Mouse (Mus musculus): ENCODE results near the gene Rsph6a.

Gene Rsph6a

DNA sequence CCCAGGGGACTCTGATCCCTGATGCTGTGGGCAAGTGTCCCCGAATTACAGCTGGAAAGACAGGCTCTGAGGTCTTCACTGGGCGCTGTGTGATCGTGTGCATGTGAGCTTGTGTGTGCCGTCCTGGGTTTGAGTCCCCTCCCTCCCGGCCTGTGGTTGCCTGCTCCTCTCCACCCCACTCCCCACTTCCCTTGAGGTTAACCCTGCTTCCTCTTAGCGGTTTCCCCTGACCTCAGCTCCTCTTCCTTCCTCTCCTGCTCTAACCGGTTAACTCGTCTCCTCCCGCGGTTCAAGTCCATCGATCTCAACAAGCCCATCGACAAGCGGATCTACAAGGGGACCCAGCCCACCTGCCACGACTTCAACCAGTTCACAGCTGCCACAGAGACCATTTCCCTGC lies 23.3 kb downstream of the Rsph6a start:
- DNase-seq (ENCODE audit: inconsistent age in 2 of 2, low spot score in 1 of 2): peak; percentile 37 to 66

DNA sequence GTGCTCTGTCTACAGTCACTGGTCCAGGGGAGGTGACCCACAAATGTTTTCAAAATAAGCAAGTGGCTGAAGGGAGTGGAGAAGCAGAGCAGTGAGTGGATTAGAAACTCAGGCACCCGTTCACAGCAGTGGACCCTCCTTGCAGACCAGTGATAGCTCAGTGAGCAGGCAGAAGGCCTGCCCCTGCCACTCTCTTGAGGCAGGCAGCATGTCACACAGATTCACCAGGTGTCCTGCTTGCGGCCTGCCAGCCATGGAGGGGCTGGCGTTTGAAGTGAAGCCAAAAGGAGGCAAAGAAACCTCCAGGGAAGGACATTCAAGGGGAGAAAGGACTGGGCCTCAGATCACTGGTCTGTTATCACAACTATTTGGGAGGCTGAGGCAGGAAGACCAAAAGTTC lies 24.2 kb downstream of the Rsph6a start:
- peak; percentile 42 to 69 for DNase-seq (ENCODE audit: inconsistent age in 2 of 2, low spot score in 1 of 2)

DNA sequence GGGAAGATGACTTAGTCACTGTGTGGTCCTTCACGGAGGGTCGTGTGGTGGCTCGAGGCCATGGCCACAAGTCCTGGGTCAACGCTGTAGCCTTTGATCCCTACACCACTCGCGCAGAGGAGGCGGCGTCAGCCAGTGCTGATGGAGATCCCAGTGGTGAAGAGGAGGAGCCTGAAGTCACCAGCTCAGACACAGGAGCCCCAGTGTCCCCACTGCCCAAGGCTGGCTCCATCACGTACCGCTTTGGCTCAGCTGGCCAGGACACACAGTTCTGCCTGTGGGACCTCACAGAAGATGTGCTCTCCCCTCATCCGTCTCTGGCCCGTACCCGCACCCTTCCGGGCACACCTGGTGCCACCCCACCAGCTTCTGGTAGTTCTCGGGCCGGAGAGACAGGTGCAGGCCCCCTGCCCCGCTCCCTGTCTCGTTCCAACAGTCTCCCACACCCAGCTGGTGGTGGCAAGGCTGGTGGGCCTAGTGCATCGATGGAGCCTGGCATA lies 26.0 kb downstream of the Rsph6a start:
- DNase-seq (ENCODE audit: inconsistent age in 2 of 2, low spot score in 1 of 2): peak; percentile 28 to 45

GRCm38 (mm10) chr7:19082171-19082570 lies 27.7 kb downstream of the Rsph6a start:
- DNase-seq (ENCODE audit: inconsistent age in 2 of 2, low spot score in 1 of 2): peak; percentile 62 to 74

DNA sequence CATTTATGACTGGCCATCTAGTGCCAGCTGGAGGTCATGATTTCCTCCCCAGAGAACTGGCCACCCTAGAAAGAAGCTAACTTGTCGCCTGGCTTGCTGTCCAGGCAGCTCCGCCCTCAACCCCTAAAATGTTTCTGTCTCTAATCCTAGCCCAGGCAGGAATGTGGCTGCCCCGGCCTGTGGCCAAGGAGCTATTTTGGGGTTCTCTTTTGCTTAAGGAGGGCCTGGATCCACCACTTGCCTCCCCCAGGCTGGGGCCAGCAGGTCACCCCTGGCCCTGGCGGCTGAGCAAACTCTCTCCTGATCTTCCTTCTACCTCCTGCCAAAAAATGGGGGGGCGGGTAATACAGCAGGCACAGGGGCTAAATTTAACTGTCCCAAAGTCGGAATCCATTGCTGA lies 28.6 kb downstream of the Rsph6a start:
- DNase-seq (ENCODE audit: inconsistent age in 2 of 2, low spot score in 1 of 2): peak; percentile 60 to 82

- DNase-seq (ENCODE audit: inconsistent age in 2 of 2, low spot score in 1 of 2): peak; percentile 78 to 91
Observed at GRCm38 (mm10) chr7:19083701-19084100, 29.2 kb downstream of the Rsph6a start, which contains the start of gene Dmpk. Dmpk (plus strand) TSS chr7:19083849.

DNA sequence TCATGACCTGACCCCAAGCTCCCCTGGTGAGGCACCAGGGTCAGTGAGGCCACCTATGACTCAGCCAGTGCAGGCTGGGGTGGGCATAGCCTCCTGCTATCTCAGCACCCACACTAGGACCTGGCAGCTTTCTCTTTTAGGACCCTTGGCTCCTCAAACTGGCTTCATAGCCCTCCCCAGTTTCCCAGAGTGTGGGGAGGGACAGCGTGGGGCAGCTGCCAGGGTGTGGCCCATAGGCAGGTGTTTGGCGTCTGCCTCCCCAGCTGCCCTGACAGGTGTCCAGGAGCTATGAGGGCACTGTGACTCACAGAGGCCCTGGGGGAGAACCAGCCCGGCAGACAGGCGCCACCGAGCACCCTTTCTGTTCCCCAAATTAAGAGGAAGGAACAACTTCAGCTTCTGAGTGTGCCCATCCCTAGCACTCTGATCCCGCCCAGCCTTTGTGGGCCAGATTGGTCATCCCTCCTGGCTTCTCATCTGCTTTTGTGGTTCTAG lies 29.8 kb downstream of the Rsph6a start:
- peak; percentile 73 to 89 for DNase-seq (ENCODE audit: inconsistent age in 2 of 2, low spot score in 1 of 2)

DNA sequence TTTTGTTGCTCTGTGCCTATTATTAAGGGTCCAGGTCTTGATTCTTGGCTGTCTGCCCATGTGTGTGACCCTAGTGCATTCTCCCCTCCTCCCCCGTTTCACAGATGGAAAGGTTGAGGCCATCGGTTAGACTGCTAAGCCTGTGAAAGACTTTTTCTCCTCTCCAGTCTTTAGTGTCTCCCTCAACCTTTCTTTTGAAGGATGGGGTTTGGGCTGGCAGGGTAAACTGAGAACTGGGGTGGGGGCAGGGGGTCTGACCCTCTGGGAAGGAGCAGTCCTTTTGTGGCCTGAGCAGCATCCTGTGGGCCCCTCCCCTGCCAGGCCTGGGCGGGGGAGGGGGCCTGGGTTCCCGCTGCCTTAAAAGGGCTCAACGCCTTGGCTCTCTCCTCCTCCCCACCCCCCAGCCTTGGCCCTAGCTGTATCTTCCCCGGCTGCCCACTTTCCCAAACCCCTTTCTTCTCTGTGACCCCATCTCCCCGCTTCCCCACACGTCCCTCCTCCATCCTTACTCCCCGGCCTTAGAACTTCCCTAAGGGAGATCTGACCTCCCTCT lies 30.5 kb downstream of the Rsph6a start:
- DNase-seq (ENCODE audit: inconsistent age in 2 of 2, low spot score in 1 of 2): peak; percentile 40 to 69

DNA sequence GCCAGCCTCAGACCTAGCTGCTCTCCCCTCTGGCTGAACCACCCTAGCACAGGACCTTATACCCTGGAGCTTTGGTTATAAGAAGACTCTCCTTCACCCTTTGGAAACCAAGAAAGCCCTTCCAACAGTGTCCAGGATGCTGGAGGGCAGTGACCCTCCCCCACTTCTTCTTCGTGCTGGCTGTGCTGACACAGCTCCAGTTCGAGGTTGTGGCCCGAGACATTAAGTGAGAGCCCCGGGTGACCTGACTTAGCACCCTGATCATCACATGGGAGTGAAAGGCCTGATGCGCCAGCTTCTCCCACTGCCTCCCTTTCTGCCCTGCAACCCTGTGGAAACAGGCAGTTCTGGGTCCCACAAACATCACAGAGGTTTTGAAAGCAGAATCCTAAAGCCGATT lies 31.0 kb downstream of the Rsph6a start:
- DNase-seq (ENCODE audit: inconsistent age in 2 of 2, low spot score in 1 of 2): peak; percentile 57 to 80

GRCm38 (mm10) chr7:19086042-19086441 lies 31.6 kb downstream of the Rsph6a start:
- peak; percentile 83 to 93 for DNase-seq (ENCODE audit: inconsistent age in 2 of 2, low spot score in 1 of 2)

DNA sequence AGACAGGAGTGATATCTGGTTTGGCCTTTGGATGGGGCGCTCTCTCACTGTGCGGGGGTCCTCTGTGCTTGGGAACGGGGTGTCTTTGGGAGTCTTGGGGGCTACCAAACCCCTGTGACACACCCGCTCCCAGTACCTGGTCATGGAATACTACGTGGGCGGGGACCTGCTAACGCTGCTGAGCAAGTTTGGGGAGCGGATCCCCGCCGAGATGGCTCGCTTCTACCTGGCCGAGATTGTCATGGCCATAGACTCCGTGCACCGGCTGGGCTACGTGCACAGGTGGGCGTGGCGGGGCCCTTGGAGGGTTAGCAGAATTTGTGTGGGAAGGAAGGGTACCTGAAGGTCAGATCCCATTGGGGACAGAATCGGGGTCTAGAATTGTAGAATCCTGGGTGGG lies 32.3 kb downstream of the Rsph6a start:
- DNase-seq (ENCODE audit: inconsistent age in 2 of 2, low spot score in 1 of 2): peak; percentile 43 to 53

DNA sequence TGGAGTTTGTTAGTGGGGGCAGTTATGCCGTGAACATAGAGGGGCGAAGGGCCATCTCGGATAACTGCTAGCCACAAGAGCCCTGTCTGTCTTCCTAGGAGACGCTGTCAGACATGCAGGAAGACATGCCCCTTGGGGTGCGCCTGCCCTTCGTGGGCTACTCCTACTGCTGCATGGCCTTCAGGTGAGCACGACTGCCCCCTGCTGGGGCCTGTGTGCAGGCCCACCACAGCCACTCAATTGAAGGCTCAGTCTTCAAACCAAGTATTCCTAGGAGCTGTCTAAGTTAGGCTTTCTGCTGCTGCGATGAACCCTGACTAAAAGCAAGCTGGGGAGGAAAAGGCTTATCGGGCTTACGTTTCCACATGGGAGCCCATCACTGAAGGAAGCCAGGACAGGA lies 34.3 kb downstream of the Rsph6a start:
- DNase-seq (ENCODE audit: inconsistent age in 2 of 2, low spot score in 1 of 2): peak; percentile 70 to 84

GRCm38 (mm10) chr7:19091913-19092312 lies 37.4 kb downstream of the Rsph6a start:
- DNase-seq (ENCODE audit: inconsistent age in 2 of 2, low spot score in 1 of 2): peak in 1 of 2 experiments; percentile 55

DNA sequence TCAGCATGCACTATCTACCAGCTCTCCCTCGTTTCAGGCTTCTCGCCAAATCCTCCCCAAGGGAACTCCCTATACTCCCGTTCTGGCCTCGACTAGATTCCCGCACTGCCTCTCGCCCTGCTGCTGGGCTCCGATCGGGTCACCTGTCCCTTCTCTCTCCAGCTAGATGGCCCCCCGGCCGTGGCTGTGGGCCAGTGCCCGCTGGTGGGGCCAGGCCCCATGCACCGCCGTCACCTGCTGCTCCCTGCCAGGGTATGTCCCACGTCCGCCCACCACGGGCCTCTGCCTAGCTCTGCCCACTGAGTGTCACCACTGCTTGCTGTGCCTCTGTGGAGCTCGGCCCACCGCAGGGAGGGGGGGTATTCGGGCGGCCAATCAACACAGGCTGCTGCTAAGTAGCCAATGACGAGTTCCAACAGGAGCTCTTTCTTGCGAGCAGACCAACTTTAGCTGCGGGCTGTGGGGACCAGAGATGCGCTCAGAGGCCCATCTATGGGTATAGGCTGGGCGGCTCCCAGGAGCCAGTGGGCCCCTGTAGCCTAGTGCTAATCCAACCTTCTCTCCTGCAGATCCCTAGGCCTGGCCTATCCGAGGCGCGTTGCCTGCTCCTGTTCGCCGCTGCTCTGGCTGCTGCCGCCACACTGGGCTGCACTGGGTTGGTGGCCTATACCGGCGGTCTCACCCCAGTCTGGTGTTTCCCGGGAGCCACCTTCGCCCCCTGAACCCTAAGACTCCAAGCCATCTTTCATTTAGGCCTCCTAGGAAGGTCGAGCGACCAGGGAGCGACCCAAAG lies 38.1 kb downstream of the Rsph6a start:
- peak; percentile 84 to 87 for DNase-seq (ENCODE audit: inconsistent age in 2 of 2, low spot score in 1 of 2)

GRCm38 (mm10) chr7:19093174-19093521 lies 38.7 kb downstream of the Rsph6a start:
- peak; percentile 91 to 96 for DNase-seq (ENCODE audit: inconsistent age in 2 of 2, low spot score in 1 of 2)

GRCm38 (mm10) chr7:19093537-19094385 lies 39.3 kb downstream of the Rsph6a start:
- peak; percentile 99 for DNase-seq (ENCODE audit: inconsistent age in 2 of 2, low spot score in 1 of 2)

DNA sequence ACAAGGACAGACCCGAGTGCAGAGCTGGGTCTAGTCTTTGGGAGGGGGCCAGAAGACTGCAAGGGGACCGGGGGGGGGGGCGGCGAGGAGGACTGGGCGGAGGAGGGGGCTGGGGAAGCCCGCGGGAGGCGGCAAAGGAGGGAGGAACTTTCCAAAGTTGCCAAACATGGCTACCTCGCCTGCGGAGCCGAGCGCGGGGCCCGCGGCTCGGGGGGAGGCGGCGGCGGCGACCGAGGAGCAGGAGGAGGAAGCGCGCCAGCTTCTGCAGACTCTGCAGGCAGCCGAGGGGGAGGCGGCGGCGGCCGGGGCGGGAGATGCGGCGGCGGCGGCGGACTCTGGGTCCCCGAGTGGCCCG lies 40.0 kb downstream of the Rsph6a start, which contains the start of gene Six5:
TSS of gene Six5 (plus strand) at position 124 of the 355 bp plus-strand sequence.
- DNase-seq (ENCODE audit: inconsistent age in 2 of 2, low spot score in 1 of 2): peak in 1 of 2 experiments; percentile 76

- peak; percentile 81 to 92 for DNase-seq (ENCODE audit: inconsistent age in 2 of 2, low spot score in 1 of 2)
Observed at GRCm38 (mm10) chr7:19094826-19095750, 40.6 kb downstream of the Rsph6a start.

- DNase-seq (ENCODE audit: inconsistent age in 2 of 2, low spot score in 1 of 2): peak; percentile 82 to 89
Observed at GRCm38 (mm10) chr7:19095751-19096110, 41.2 kb downstream of the Rsph6a start.

DNA sequence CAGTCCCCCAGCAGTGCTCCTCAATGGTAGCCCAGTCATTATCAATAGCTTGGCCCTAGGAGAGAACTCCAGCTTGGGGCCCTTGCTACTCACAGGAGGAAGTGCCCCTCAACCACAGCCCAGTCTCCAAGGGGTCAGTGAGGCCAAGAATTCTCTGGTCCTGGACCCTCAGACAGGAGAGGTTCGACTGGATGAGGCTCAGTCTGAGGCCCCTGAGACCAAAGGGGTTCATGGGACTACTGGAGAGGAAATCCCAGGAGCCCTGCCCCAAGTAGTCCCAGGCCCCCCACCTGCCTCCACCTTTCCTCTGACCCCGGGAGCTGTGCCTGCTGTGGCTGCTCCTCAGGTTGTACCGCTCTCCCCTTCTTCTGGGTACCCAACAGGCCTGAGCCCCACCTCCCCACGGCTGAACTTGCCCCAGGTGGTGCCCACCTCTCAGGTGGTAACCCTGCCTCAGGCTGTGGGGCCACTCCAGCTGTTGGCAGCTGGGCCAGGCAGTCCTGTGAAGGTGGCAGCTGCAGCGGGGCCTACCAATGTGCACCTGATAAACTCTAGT lies 42.0 kb downstream of the Rsph6a start:
- DNase-seq (ENCODE audit: inconsistent age in 2 of 2, low spot score in 1 of 2): peak in 1 of 2 experiments; percentile 51
